Mouse (Mus musculus): ENCODE results near the gene Wasf2.

Gene Wasf2

GRCm38 (mm10) chr4:133127894-133128293 is 2.4 kb upstream of the Wasf2 start:
- no peak for DNase-seq

GRCm38 (mm10) chr4:133129391-133129790 is 914 bp upstream of the Wasf2 start:
- DNase-seq: no peak

GRCm38 (mm10) chr4:133130890-133131741 is 811 bp downstream of the Wasf2 start:
- DNase-seq: no peak

GRCm38 (mm10) chr4:133132027-133132426 is 1.7 kb downstream of the Wasf2 start:
- no peak for DNase-seq

- no peak for DNase-seq
These were observed 6.6 kb downstream of the Wasf2 start for GRCm38 (mm10) chr4:133136946-133137345.

GRCm38 (mm10) chr4:133138971-133139370 is 8.7 kb downstream of the Wasf2 start:
- no peak for DNase-seq

- DNase-seq: no peak
These were observed 24.7 kb downstream of the Wasf2 start for GRCm38 (mm10) chr4:133155006-133155405.

GRCm38 (mm10) chr4:133155726-133156125 is 25.4 kb downstream of the Wasf2 start:
- DNase-seq: no peak

- peak in 1 of 2 experiments; percentile 38 for DNase-seq
These were observed 26.1 kb downstream of the Wasf2 start for GRCm38 (mm10) chr4:133156422-133156821.

- peak; percentile 63 to 65 for DNase-seq
These were observed 26.5 kb downstream of the Wasf2 start for GRCm38 (mm10) chr4:133156831-133157230.

GRCm38 (mm10) chr4:133159127-133159526 is 28.8 kb downstream of the Wasf2 start:
- DNase-seq: no peak

- DNase-seq: no peak
These were observed 29.3 kb downstream of the Wasf2 start for GRCm38 (mm10) chr4:133159646-133160045.

- DNase-seq: no peak
These were observed 29.9 kb downstream of the Wasf2 start for GRCm38 (mm10) chr4:133160211-133160610.

- no peak for DNase-seq
These were observed 30.5 kb downstream of the Wasf2 start for GRCm38 (mm10) chr4:133160821-133161220.

GRCm38 (mm10) chr4:133162196-133162595 is 31.9 kb downstream of the Wasf2 start:
- no peak for DNase-seq

- DNase-seq: no peak
These were observed 36.5 kb downstream of the Wasf2 start for GRCm38 (mm10) chr4:133166773-133167172.

GRCm38 (mm10) chr4:133169237-133170055 is 39.1 kb downstream of the Wasf2 start:
- no peak for DNase-seq

- no peak for DNase-seq
These were observed 39.8 kb downstream of the Wasf2 start for GRCm38 (mm10) chr4:133170056-133170524.

GRCm38 (mm10) chr4:133170616-133171015 is 40.3 kb downstream of the Wasf2 start:
- DNase-seq: peak; percentile 60 to 61

- DNase-seq: no peak
These were observed 42.1 kb downstream of the Wasf2 start for GRCm38 (mm10) chr4:133172451-133172850.

- no peak for DNase-seq
These were observed 44.1 kb downstream of the Wasf2 start for GRCm38 (mm10) chr4:133174361-133174760.

GRCm38 (mm10) chr4:133175274-133175673 is 45.0 kb downstream of the Wasf2 start:
- DNase-seq: no peak

- peak; percentile 75 to 79 for DNase-seq
These were observed 45.9 kb downstream of the Wasf2 start for GRCm38 (mm10) chr4:133175998-133176760.
